Mouse (Mus musculus): Measurements from ENCODE around the gene 5330417H12Rik. TPM values are rescaled to one million over a fixed set of nuclear protein-coding genes. Genes with fewer than 3 reads are reported as not detected.
A peak's percentile ranks its signal among the peaks of the same experiment; 100 is the strongest.

Gene 5330417H12Rik
- polyA plus RNA-seq, 1 experiment from 2014 or later, result not detected

DNA sequence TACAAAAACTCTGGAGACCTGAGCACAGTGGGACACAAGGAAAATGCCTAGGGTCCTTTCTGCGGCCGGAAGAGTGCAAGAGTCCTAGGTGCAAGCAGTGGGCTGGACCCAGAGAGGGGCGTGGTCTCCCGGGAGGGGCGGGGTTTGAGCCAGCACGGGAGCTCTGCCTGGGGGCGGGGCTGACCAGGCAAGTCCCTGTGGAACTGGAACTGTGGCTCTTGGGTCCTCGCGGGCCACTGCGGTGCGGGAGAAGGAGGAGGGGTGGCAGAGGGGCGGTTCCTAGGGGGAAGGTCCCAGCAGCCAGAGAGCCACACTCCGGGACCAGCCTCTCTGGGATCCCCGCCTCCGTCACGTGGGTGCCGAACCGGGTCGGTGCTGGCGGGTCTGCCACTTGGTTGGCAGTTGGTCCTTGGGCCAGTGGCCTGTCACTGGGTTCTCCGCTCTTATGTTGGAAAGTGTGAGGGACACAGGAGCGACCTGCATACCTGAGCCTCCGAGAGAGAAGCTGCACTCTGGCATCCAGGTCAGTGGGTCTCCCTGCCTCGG lies 30.0 kb downstream of the 5330417H12Rik start, which contains the start of gene Ppfibp2:
Gene Ppfibp2, plus strand, starts transcription at position 351 of the 546 bp plus-strand sequence.
- Histone ChIP-seq H3K4me1 (peaks cover 16% of the 10 kb centered on the region), H3K9ac (peak within 1 kb of the TSS; percentile 56), H3K36me3 (no peaks in the 10 kb centered on the region), H3K27me3 (replicated peaks) (no peaks in the 10 kb centered on the region; the same call in 1 of the 2 replicates), H3K27ac (peak within 1 kb of the TSS; percentile 43; the same call in 1 of the 2 replicates), H3K4me3 (peak within 1 kb of the TSS; percentile 59), H3K4me2 (peak within 1 kb of the TSS; percentile 86), H3K9me3 (replicated peaks) (no peaks in the 10 kb centered on the region)
- peak; percentile 93 for ATAC-seq
- WGBS (ENCODE audit: insufficient replicate concordance), result 2% methylated on average over 23 of the region's 24 CpGs

DNA sequence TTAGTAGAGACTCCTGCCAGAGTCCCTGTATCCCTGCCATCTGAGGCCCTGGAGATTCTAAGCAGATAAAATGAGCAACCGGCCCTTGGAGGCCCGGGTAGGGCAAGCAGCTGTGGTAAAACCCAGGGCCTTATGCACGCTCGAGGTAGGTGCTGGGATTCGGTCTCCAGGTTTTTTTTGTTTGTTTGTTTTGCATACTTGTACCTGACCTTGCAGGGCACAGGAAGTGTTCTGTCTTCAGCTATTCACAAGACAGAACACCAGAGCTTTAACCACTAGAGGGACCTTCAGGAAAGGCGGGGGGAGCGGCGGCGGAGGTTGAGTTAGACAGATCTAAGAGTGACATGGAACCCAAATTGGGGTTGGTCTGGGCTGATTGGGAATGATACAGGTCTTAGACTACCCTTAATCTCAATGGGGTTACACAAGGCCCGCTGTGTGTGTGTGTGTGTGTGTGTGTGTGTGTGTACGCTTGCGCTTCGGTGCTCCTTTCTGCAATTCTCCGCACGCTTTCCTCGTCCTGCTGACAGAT lies 30.6 kb downstream of the 5330417H12Rik start:
- Histone ChIP-seq H3K27me3 (replicated peaks) (no peaks in the 10 kb centered on the region; the same call in 1 of the 2 replicates), H3K4me3 (peak overlapping the region; percentile 59), H3K4me2 (peak overlapping the region; percentile 86), H3K27ac (peak overlapping the region; percentile 43; the same call in 1 of the 2 replicates), H3K9ac (peak overlapping the region; percentile 56; the same call in 1 of the 2 replicates), H3K4me1 (peaks cover 16% of the 10 kb centered on the region), H3K9me3 (replicated peaks) (no peaks in the 10 kb centered on the region), H3K36me3 (no peaks in the 10 kb centered on the region)
- ATAC-seq, result peak; percentile 70
- WGBS (ENCODE audit: insufficient replicate concordance), result under 1% methylated on average over 16 of the region's 16 CpGs

DNA sequence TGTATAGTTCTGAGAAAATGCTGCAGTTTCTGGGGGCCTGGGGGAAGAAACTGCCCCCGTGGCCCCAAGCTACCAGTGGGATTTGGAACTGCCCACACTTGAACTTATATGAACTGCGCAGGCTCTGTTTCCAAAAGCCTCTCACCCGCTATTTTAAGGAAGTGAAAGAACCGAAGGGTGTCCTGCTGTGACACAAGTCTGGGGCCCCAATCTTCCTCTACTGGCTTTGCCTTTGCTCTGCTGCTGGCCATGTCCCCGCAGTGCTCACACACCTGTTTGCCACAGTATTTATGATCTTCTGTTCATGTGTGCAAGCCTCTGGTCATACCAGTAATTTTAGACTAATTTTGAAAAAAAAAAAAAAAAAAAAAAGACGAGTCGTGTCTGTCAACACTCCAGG lies 31.1 kb downstream of the 5330417H12Rik start:
- H3K9me3 ChIP-seq (replicated peaks), result no peaks in the 10 kb centered on the region
- 0 out of 2 replicates have a peak overlapping the region, but pooled peaks have one; percentile 43 for H3K27ac ChIP-seq
- 14% methylated on average over 7 of the region's 7 CpGs for WGBS (ENCODE audit: insufficient replicate concordance)
- no peaks in the 10 kb centered on the region; the same call in 1 of the 2 replicates for H3K27me3 ChIP-seq (replicated peaks)
- peaks cover 16% of the 10 kb centered on the region for H3K4me1 ChIP-seq
- ATAC-seq, result no peak
- H3K36me3 ChIP-seq, result no peaks in the 10 kb centered on the region
- no peak overlapping the region for H3K9ac ChIP-seq
- no peak overlapping the region for H3K4me3 ChIP-seq
- peak overlapping the region; percentile 86 for H3K4me2 ChIP-seq

DNA sequence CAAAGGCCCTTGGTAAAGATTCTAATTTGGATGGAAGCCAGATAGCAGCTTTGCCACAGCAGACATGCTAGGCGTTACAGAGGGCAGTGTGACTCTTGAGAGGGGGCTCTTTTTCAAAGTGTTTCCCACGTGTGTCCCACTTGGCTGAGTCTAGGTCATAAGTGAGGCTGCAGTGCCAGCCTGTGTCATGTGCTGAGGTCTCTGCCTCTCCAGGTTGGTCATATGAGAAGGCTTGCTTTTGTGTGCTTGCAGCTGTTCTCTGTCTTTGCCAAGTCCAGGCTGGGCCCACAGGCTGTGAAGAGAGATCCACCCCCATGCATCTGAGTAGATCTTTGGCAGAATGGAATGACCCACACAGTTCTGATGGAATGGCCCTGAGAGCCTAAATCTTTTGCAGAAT lies 32.3 kb downstream of the 5330417H12Rik start:
- Histone ChIP-seq H3K27me3 (replicated peaks) (no peaks in the 10 kb centered on the region; the same call in 1 of the 2 replicates), H3K9ac (no peak overlapping the region), H3K9me3 (replicated peaks) (no peaks in the 10 kb centered on the region), H3K27ac (no peak overlapping the region), H3K36me3 (no peaks in the 10 kb centered on the region), H3K4me1 (peaks cover 16% of the 10 kb centered on the region), H3K4me2 (no peak overlapping the region), H3K4me3 (no peak overlapping the region)
- WGBS (ENCODE audit: insufficient replicate concordance), result 50% methylated on average over 2 of the region's 2 CpGs
- no peak for ATAC-seq

DNA sequence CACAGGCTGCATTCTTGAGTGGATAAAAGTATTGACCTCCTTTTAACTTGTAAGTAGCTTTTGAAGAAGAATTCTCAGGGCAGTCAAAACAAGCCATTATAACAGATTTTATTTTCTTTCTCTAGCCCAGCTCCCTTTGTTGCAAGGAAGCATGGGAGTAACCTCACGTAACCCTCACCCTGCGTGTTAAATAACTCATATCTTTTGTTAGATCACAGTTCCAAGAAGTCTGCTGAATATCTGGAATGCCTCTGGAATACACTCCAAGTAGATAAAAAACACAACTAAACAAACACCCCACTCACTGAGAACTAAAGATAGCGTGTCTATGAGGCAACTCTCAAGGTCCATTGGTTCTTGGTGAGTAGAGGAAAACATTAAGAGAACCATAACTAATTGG lies 50.7 kb downstream of the 5330417H12Rik start:
- no peaks in the 10 kb centered on the region for H3K27me3 ChIP-seq (replicated peaks)
- H3K4me2 ChIP-seq, result no peak overlapping the region
- no peak overlapping the region for H3K9ac ChIP-seq
- ATAC-seq, result no peak
- no peak overlapping the region for H3K27ac ChIP-seq
- peaks cover 4% of the 10 kb centered on the region; the same call in 1 of the 2 replicates for H3K36me3 ChIP-seq
- no peaks in the 10 kb centered on the region for H3K9me3 ChIP-seq (replicated peaks)
- H3K4me1 ChIP-seq, result no peaks in the 10 kb centered on the region
- WGBS (ENCODE audit: insufficient replicate concordance), result 65% methylated on average over 3 of the region's 3 CpGs
- no peak overlapping the region for H3K4me3 ChIP-seq

Other genes with a start within 250 kb of the 5330417H12Rik start
- 2.8 and 3.7 TPM in 2 replicates for gene Olfml1, start 57.7 kb downstream of the 5330417H12Rik start, polyA plus RNA-seq (2016; fragmentation: Nextera tagmentation; extraction: Ambion mirVana)
- gene Ppfibp2, start 30.0 kb downstream of the 5330417H12Rik start, polyA plus RNA-seq (2016; fragmentation: Nextera tagmentation; extraction: Ambion mirVana), result 3.9 and 4.0 TPM in 2 replicates
- gene Cyb5r2, start 132.9 kb upstream of the 5330417H12Rik start, polyA plus RNA-seq (2016; fragmentation: Nextera tagmentation; extraction: Ambion mirVana), result 0.04 and 0.05 TPM in 2 replicates
- not detected in 2 replicates for gene Ovch2, start 176.0 kb upstream of the 5330417H12Rik start, polyA plus RNA-seq (2016; fragmentation: Nextera tagmentation; extraction: Ambion mirVana)
- not detected in 2 replicates for gene Olfr467, start 187.1 kb upstream of the 5330417H12Rik start, polyA plus RNA-seq (2016; fragmentation: Nextera tagmentation; extraction: Ambion mirVana)
- not detected in 2 replicates for gene Olfr469, start 200.4 kb upstream of the 5330417H12Rik start, polyA plus RNA-seq (2016; fragmentation: Nextera tagmentation; extraction: Ambion mirVana)
- gene Olfr470, start 222.3 kb upstream of the 5330417H12Rik start, polyA plus RNA-seq (2016; fragmentation: Nextera tagmentation; extraction: Ambion mirVana), result not detected in 2 replicates

All from liver, embryonic 12.5 days (tissue).